ENCODE assay signal across 8 mouse cellular contexts in genomic region chr15:99368583-99369266, GRCm38 (mm10). TPM values are rescaled to one million over a fixed set of nuclear protein-coding genes. Genes with fewer than 3 reads are reported as not detected.
DNase-seq lines count a peak whose midpoint lies in the region; ATAC-seq lines count a peak whose summit lies in the region.

No protein-coding gene starts in this region.

- peak overlapping the region; percentile 93 for H3K9ac ChIP-seq in lung, embryonic 16.5 days (ENCODE audit: low read length)
- peak overlapping the region; percentile 92 for H3K9ac ChIP-seq in limb, embryonic 13.5 days
- no peak overlapping the region; the same call in 1 of the 2 replicates for H3K9ac ChIP-seq in stomach, embryonic 14.5 days (replicated peaks; ENCODE audit: low read depth, low read length)

- no peaks in the 10 kb centered on the region for H3K27me3 ChIP-seq in lung, embryonic 16.5 days (ENCODE audit: control insufficient read depth, insufficient read depth, low read depth, low read length)
- peaks cover 17% of the 10 kb centered on the region for H3K27me3 ChIP-seq in forebrain, embryonic 10.5 days (ENCODE audit: poor library complexity, severe bottlenecking)
- H3K27me3 ChIP-seq in limb, embryonic 13.5 days = no peaks in the 10 kb centered on the region
- H3K27me3 ChIP-seq in stomach, embryonic 14.5 days (ENCODE audit: control insufficient read depth, insufficient read depth, low read length) = no peaks in the 10 kb centered on the region

- no peak for ATAC-seq in lung, embryonic 16.5 days (ENCODE audit: low read depth)
- no peak for ATAC-seq in limb, embryonic 13.5 days (ENCODE audit: low FRiP score, low read depth)
- ATAC-seq in stomach, embryonic 14.5 days (ENCODE audit: insufficient number of reproducible peaks, insufficient read depth, low FRiP score, low read depth) = no peak

- H3K27ac ChIP-seq in lung, embryonic 16.5 days (ENCODE audit: low read length) = no peak overlapping the region
- H3K27ac ChIP-seq in forebrain, embryonic 10.5 days = peak overlapping the region; percentile 48; the same call in 1 of the 2 replicates
- H3K27ac ChIP-seq in limb, embryonic 13.5 days = peak overlapping the region; percentile 95; the same call in 1 of the 2 replicates
- H3K27ac ChIP-seq in stomach, embryonic 14.5 days (ENCODE audit: low read length) = no peak overlapping the region

- no peaks in the 10 kb centered on the region for H3K36me3 ChIP-seq in lung, embryonic 16.5 days (ENCODE audit: control insufficient read depth, insufficient read depth, low read length)
- no peaks in the 10 kb centered on the region for H3K36me3 ChIP-seq in forebrain, embryonic 10.5 days (replicated peaks)
- H3K36me3 ChIP-seq in limb, embryonic 13.5 days = 0 out of 2 replicates have a peak, but pooled peaks cover 2% of the 10 kb centered on the region
- H3K36me3 ChIP-seq in stomach, embryonic 14.5 days (ENCODE audit: control insufficient read depth, insufficient read depth, low read length) = no peaks in the 10 kb centered on the region

- H3K9me3 ChIP-seq in lung, embryonic 16.5 days (ENCODE audit: control insufficient read depth, low read length) = no peaks in the 10 kb centered on the region
- H3K9me3 ChIP-seq in forebrain, embryonic 10.5 days = no peaks in the 10 kb centered on the region
- no peaks in the 10 kb centered on the region for H3K9me3 ChIP-seq in limb, embryonic 13.5 days
- H3K9me3 ChIP-seq in stomach, embryonic 14.5 days (ENCODE audit: control insufficient read depth, low read depth, low read length) = no peaks in the 10 kb centered on the region

- H3K4me2 ChIP-seq in lung, embryonic 16.5 days (ENCODE audit: low read depth, low read length) = peak overlapping the region; percentile 72
- peak overlapping the region; percentile 67 for H3K4me2 ChIP-seq in limb, embryonic 13.5 days (replicated peaks)
- H3K4me2 ChIP-seq in stomach, embryonic 14.5 days (replicated peaks; ENCODE audit: low read depth, low read length) = peak overlapping the region; percentile 75

- peaks cover 24% of the 10 kb centered on the region for H3K4me1 ChIP-seq in lung, embryonic 16.5 days (replicated peaks; ENCODE audit: control insufficient read depth, insufficient read depth, low read length)
- H3K4me1 ChIP-seq in forebrain, embryonic 10.5 days = peaks cover 37% of the 10 kb centered on the region
- H3K4me1 ChIP-seq in limb, embryonic 13.5 days = peaks cover 33% of the 10 kb centered on the region
- peaks cover 20% of the 10 kb centered on the region for H3K4me1 ChIP-seq in stomach, embryonic 14.5 days (ENCODE audit: control insufficient read depth, insufficient read depth, low read length)

- 36% methylated on average over 4 of the region's 4 CpGs for WGBS in lung, embryonic 16.5 days
- WGBS in forebrain, embryonic 10.5 days = 68% methylated on average over 4 of the region's 4 CpGs
- 40% methylated on average over 4 of the region's 4 CpGs for WGBS in limb, embryonic 13.5 days
- WGBS in stomach, embryonic 14.5 days = 39% methylated on average over 4 of the region's 4 CpGs

- no peak for DNase-seq in lung, postnatal 25 days (ENCODE audit: low spot score)
- DNase-seq in forebrain, embryonic 10.5 days (ENCODE audit: extremely low spot score, low spot score) = no peak
- no peak for DNase-seq in layer of hippocampus, adult 9-10 months (ENCODE audit: low spot score)
- DNase-seq in spleen, adult 12 weeks (ENCODE audit: low spot score) = no peak
- no peak for DNase-seq in right cerebral cortex, postnatal 4 days

- H3K4me3 ChIP-seq in lung, embryonic 16.5 days (ENCODE audit: low read length) = peak overlapping the region; percentile 79
- H3K4me3 ChIP-seq in forebrain, embryonic 10.5 days = peak overlapping the region; percentile 80
- peak overlapping the region; percentile 80 for H3K4me3 ChIP-seq in limb, embryonic 13.5 days
- peak overlapping the region; percentile 82 for H3K4me3 ChIP-seq in stomach, embryonic 14.5 days (ENCODE audit: low read depth, low read length)

RNA-seq across cellular contexts. Expression of gene Fmnl3, which starts 1.6 kb away (rescaled TPM):
- 29.1 and 29.3 TPM in 2 replicates for polyA plus RNA-seq in lung, embryonic 16.5 days (2015; fragmentation: Nextera tagmentation; extraction: Ambion mirVana)
- polyA plus RNA-seq in forebrain, embryonic 10.5 days (2016; fragmentation: Nextera tagmentation; extraction: Ambion mirVana) = 14.3 and 16.9 TPM in 2 replicates
- polyA plus RNA-seq in limb, embryonic 13.5 days (2015; fragmentation: Nextera tagmentation; extraction: Ambion mirVana) = 29.5 and 30.9 TPM in 2 replicates
- 21.5 and 23.1 TPM in 2 replicates for polyA plus RNA-seq in stomach, embryonic 14.5 days (2014; fragmentation: Nextera tagmentation; extraction: Ambion mirVana)

RNA-seq across cellular contexts. Expression of gene Tmbim6, which starts 24.0 kb away (rescaled TPM):
- polyA plus RNA-seq in lung, embryonic 16.5 days (2015; fragmentation: Nextera tagmentation; extraction: Ambion mirVana) = 459 and 464 TPM in 2 replicates
- 267 and 272 TPM in 2 replicates for polyA plus RNA-seq in forebrain, embryonic 10.5 days (2016; fragmentation: Nextera tagmentation; extraction: Ambion mirVana)
- polyA plus RNA-seq in limb, embryonic 13.5 days (2015; fragmentation: Nextera tagmentation; extraction: Ambion mirVana) = 287 and 298 TPM in 2 replicates
- polyA plus RNA-seq in stomach, embryonic 14.5 days (2014; fragmentation: Nextera tagmentation; extraction: Ambion mirVana) = 317 and 355 TPM in 2 replicates

Comparison
In these comparisons a context has a peak if more than half of its experiments do, and no peak if none do; other contexts are left out.
1. H3K27ac ChIP-seq: peak in forebrain, embryonic 10.5 days (single experiment) and limb, embryonic 13.5 days (single experiment); none in lung, embryonic 16.5 days (single experiment) and stomach, embryonic 14.5 days (single experiment).
2. Peak in every context shown above with its lines, with median percentiles within 50 percentile points of each other: H3K4me2 ChIP-seq and H3K4me3 ChIP-seq.